8 mouse cellular contexts compared by ENCODE assay signal in genomic region chr4:136956751-136957446, GRCm38 (mm10). TPM values are rescaled to one million over a fixed set of nuclear protein-coding genes. Genes with fewer than 3 reads are reported as not detected.
DNase-seq lines count a peak whose midpoint lies in the region; ATAC-seq and TF ChIP-seq lines count a peak whose summit lies in the region.

Epha8 (minus strand) TSS chr4:136956816.

- 0 out of 2 replicates have a peak, but pooled peaks have one; percentile 26 for TF ChIP-seq POLR2A in cerebellum, adult 2 months (IDR thresholded peaks at IDR 0.05; ENCODE audit: borderline replicate concordance, insufficient read depth, low read length)

- H3K27ac ChIP-seq in layer of hippocampus, adult 2 months = no peak within 1 kb of the TSS
- H3K27ac ChIP-seq in cerebellum, adult 2 months (ENCODE audit: insufficient read depth, low read length) = peak within 1 kb of the TSS; percentile 12; the same call in 1 of the 2 replicates
- H3K27ac ChIP-seq in forebrain, embryonic 12.5 days = no peak within 1 kb of the TSS
- H3K27ac ChIP-seq in liver, embryonic 13.5 days = no peak within 1 kb of the TSS

- TF ChIP-seq CTCF in layer of hippocampus, adult 2 months (conservative IDR thresholded peaks at IDR 0.05) = no peak
- no peak for TF ChIP-seq CTCF in cerebellum, adult 2 months (IDR thresholded peaks at IDR 0.05; ENCODE audit: borderline replicate concordance, insufficient read depth, low read depth, low read length)

- peak; percentile 36; the same call in 1 of the 2 replicates for ATAC-seq in forebrain, embryonic 12.5 days (ENCODE audit: low FRiP score)
- ATAC-seq in liver, embryonic 13.5 days (ENCODE audit: low read depth) = no peak
- ATAC-seq in megakaryocyte-erythroid progenitor cell, adult 5-6 weeks (replicated peaks; ENCODE audit: low FRiP score, low TSS enrichment, poor library complexity, severe bottlenecking) = no peak

- no peaks in the 10 kb centered on the region for H3K9me3 ChIP-seq in forebrain, embryonic 12.5 days
- H3K9me3 ChIP-seq in liver, embryonic 13.5 days (replicated peaks) = no peaks in the 10 kb centered on the region

- H3K4me1 ChIP-seq in cerebellum, adult 2 months (ENCODE audit: control insufficient read depth, insufficient read depth, low read length) = peaks cover 41% of the 10 kb centered on the region
- H3K4me1 ChIP-seq in forebrain, embryonic 12.5 days = peaks cover 22% of the 10 kb centered on the region
- no peaks in the 10 kb centered on the region for H3K4me1 ChIP-seq in liver, embryonic 13.5 days (replicated peaks)

- DNase-seq in layer of hippocampus, adult 2 months (ENCODE audit: low spot score in 2 of 2) = no peak
- no peak for DNase-seq in layer of hippocampus, adult 9-10 months (ENCODE audit: low spot score)
- DNase-seq in cerebellum, adult 2 months = peak; percentile 64 to 65
- no peak for DNase-seq in liver, embryonic 13.5 days
- no peak for DNase-seq in spleen, postnatal 10 days (ENCODE audit: low spot score in 2 of 2)
- no peak for DNase-seq in layer of hippocampus, postnatal 14 days (ENCODE audit: low spot score in 2 of 2)

- H3K36me3 ChIP-seq in forebrain, embryonic 12.5 days (replicated peaks) = no peaks in the 10 kb centered on the region
- H3K36me3 ChIP-seq in liver, embryonic 13.5 days = no peaks in the 10 kb centered on the region

- WGBS in cerebellum, adult 2 months = 5% methylated on average over 73 of the region's 75 CpGs
- 6% methylated on average over 21 of the region's 75 CpGs for WGBS in forebrain, embryonic 12.5 days
- WGBS in liver, embryonic 13.5 days (ENCODE audit: insufficient replicate concordance) = 4% methylated on average over 27 of the region's 75 CpGs

- peak within 1 kb of the TSS; percentile 58 for H3K9ac ChIP-seq in forebrain, embryonic 12.5 days
- no peak within 1 kb of the TSS for H3K9ac ChIP-seq in liver, embryonic 13.5 days

- no peaks in the 10 kb centered on the region for H3K27me3 ChIP-seq in cerebellum, adult 2 months (ENCODE audit: control insufficient read depth, insufficient read depth, low read length)
- H3K27me3 ChIP-seq in forebrain, embryonic 12.5 days = peaks cover 78% of the 10 kb centered on the region
- H3K27me3 ChIP-seq in liver, embryonic 13.5 days = peaks cover 77% of the 10 kb centered on the region

- H3K4me2 ChIP-seq in forebrain, embryonic 12.5 days = peak within 1 kb of the TSS; percentile 89
- peak within 1 kb of the TSS; percentile 53 for H3K4me2 ChIP-seq in liver, embryonic 13.5 days

- H3K4me3 ChIP-seq in layer of hippocampus, adult 2 months = peak within 1 kb of the TSS; percentile 47
- peak within 1 kb of the TSS; percentile 81 for H3K4me3 ChIP-seq in cerebellum, adult 2 months (replicated peaks; ENCODE audit: insufficient read depth, low read depth, low read length)
- peak within 1 kb of the TSS; percentile 47 for H3K4me3 ChIP-seq in forebrain, embryonic 12.5 days (replicated peaks)
- H3K4me3 ChIP-seq in liver, embryonic 13.5 days (replicated peaks) = peak within 1 kb of the TSS; percentile 38

RNA-seq across cellular contexts. Expression of gene Epha8, which starts in this region (rescaled TPM):
- total RNA-seq in layer of hippocampus, adult 2 months (2021) = 1 to 10 TPM; 1.4 to 2.7 TPM
- 44.5 and 51.9 TPM in 2 replicates for polyA plus RNA-seq in cerebellum, adult 2 months (2012; rRNA removed)
- polyA plus RNA-seq in forebrain, embryonic 12.5 days (2016; fragmentation: Nextera tagmentation; extraction: Ambion mirVana) = 1.3 and 1.8 TPM in 2 replicates
- polyA plus RNA-seq in liver, embryonic 13.5 days (2015; fragmentation: Nextera tagmentation; extraction: Ambion mirVana) = 0.10 and 0.14 TPM in 2 replicates
- total RNA-seq in megakaryocyte-erythroid progenitor cell, adult 5-6 weeks (2014; fragmentation: Nextera tagmentation) = not detected in 2 replicates
- total RNA-seq in megakaryocyte-erythroid progenitor cell, adult 5-6 weeks (2017) = not detected in 2 replicates
- total RNA-seq in layer of hippocampus, postnatal 14 days (2021) = 1 to 10 TPM; 5.7 to 7.5 TPM

Comparison
In these comparisons a context has a peak if more than half of its experiments do, and no peak if none do; other contexts are left out.
1. RNA of gene Epha8 (polyA plus RNA-seq): 44.5 to 51.9 TPM in cerebellum, adult 2 months; 1.3 to 1.8 TPM in forebrain, embryonic 12.5 days and 0.10 to 0.14 TPM in liver, embryonic 13.5 days; every median in the first group is over 10 times any median in the second.
2. DNase-seq: peak in cerebellum, adult 2 months (2 of 2); none in layer of hippocampus, adult 2 months (0 of 2), layer of hippocampus, adult 9-10 months (single experiment), liver, embryonic 13.5 days (single experiment), spleen, postnatal 10 days (0 of 2) and layer of hippocampus, postnatal 14 days (0 of 2).
3. Peak in every context shown above with its lines, with median percentiles within 50 percentile points of each other: H3K4me3 ChIP-seq.